Mouse (Mus musculus): ENCODE measurements at regions not wholly inside any gene's neighbourhood (a gene's known extent, or its start where the extent isn't known, plus 50 kb on each side); places are given as distances from the start of the nearest gene placed in this dataset.

DNA sequence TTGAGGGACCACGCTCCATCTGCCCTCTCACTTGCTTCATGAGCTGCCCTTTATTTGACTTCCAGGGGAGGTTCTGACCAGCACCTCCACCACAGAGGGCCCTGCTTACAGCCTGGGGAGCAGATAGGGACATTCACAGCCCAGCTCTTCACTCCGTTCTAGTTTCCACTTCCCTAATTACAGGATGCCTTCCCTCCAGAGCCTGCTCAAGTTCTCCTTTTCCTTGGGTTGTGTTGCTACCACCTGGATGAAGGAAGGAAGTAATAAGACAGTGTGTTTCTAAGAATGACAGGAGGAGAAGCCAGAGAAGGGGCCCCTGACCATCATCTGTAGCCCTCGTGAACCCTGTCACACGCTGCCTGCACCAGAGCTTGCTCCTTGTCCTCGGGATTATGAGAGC is 152.1 kb downstream of the Maf start:
- H3K4me3 ChIP-seq (ENCODE audit: low read length), result no peak overlapping the region
- 76% methylated on average over 5 of the region's 5 CpGs for WGBS
- no peak for ATAC-seq (ENCODE audit: low read depth)
- no peak overlapping the region for H3K27ac ChIP-seq (ENCODE audit: low read length)
- no peaks in the 10 kb centered on the region for H3K27me3 ChIP-seq (ENCODE audit: control insufficient read depth, insufficient read depth, low read depth, low read length)
- H3K4me1 ChIP-seq (replicated peaks; ENCODE audit: control insufficient read depth, insufficient read depth, low read length), result no peaks in the 10 kb centered on the region; the same call in 1 of the 2 replicates
- no peaks in the 10 kb centered on the region for H3K9me3 ChIP-seq (ENCODE audit: control insufficient read depth, low read length)
- no peak overlapping the region for H3K4me2 ChIP-seq (ENCODE audit: low read depth, low read length)
- no peak overlapping the region for H3K9ac ChIP-seq (ENCODE audit: low read length)
- no peaks in the 10 kb centered on the region for H3K36me3 ChIP-seq (ENCODE audit: control insufficient read depth, insufficient read depth, low read length)

DNA sequence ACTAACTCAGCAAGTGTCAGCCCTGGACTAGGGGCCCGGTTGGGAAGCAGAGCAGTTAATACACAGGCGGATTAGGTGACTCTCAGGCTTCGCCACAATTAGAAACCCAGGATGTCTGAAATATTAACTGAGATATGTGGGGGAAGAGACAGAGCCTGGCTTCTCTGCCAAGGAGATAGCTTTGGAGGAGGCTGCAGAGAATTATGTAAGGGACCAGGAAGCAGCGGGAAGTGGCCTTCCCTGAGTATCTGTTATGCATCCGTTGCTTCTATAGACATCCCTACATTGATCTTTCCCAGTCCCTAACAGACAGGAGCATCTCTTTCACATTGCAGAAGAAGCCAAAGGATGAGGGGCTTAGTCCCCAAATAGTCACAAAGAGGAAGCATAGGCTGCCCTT is 153.4 kb downstream of the Maf start:
- no peaks in the 10 kb centered on the region for H3K27me3 ChIP-seq (ENCODE audit: control insufficient read depth, insufficient read depth, low read depth, low read length)
- ATAC-seq (ENCODE audit: low read depth), result no peak
- WGBS, result 76% methylated on average over 5 of the region's 5 CpGs

DNA sequence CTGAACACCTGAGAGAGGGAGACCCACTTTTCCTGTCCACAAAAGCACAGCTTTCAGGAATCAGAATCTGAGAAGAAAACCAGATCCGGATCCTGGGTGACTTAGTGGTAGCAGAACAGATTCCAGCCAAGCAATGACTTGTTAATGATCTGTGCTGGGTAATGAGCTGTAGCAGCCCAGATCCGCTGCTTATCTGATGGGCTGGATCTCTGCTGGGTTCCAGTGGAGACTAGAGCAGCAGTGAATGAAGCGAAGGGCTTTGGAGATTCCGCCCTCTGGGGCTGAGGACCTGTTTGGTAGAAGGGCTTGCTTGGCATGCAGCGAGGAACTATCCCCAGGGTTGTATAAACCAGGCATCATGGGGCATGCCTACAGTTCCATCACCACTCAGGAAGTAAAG is 156.3 kb downstream of the Maf start:
- Histone ChIP-seq H3K4me1 (replicated peaks; ENCODE audit: control insufficient read depth, insufficient read depth, low read length) (no peaks in the 10 kb centered on the region; the same call in 1 of the 2 replicates), H3K27me3 (ENCODE audit: control insufficient read depth, insufficient read depth, low read depth, low read length) (no peaks in the 10 kb centered on the region), H3K4me3 (ENCODE audit: low read length) (no peak overlapping the region), H3K9ac (ENCODE audit: low read length) (no peak overlapping the region), H3K4me2 (ENCODE audit: low read depth, low read length) (no peak overlapping the region), H3K9me3 (ENCODE audit: control insufficient read depth, low read length) (no peaks in the 10 kb centered on the region), H3K27ac (ENCODE audit: low read length) (no peak overlapping the region), H3K36me3 (ENCODE audit: control insufficient read depth, insufficient read depth, low read length) (no peaks in the 10 kb centered on the region)
- ATAC-seq (ENCODE audit: low read depth), result peak; percentile 66
- WGBS, result 48% methylated on average over 5 of the region's 5 CpGs

More for the DNA sequence above, 153.4 kb downstream of the Maf start:
- no peaks in the 10 kb centered on the region for H3K36me3 ChIP-seq (ENCODE audit: control insufficient read depth, insufficient read depth, low read length)
- H3K4me1 ChIP-seq (replicated peaks; ENCODE audit: control insufficient read depth, insufficient read depth, low read length), result no peaks in the 10 kb centered on the region; the same call in 1 of the 2 replicates
- H3K4me2 ChIP-seq (ENCODE audit: low read depth, low read length), result no peak overlapping the region
- no peak overlapping the region for H3K27ac ChIP-seq (ENCODE audit: low read length)
- H3K9ac ChIP-seq (ENCODE audit: low read length), result no peak overlapping the region
- no peak overlapping the region for H3K4me3 ChIP-seq (ENCODE audit: low read length)
- H3K9me3 ChIP-seq (ENCODE audit: control insufficient read depth, low read length), result no peaks in the 10 kb centered on the region

DNA sequence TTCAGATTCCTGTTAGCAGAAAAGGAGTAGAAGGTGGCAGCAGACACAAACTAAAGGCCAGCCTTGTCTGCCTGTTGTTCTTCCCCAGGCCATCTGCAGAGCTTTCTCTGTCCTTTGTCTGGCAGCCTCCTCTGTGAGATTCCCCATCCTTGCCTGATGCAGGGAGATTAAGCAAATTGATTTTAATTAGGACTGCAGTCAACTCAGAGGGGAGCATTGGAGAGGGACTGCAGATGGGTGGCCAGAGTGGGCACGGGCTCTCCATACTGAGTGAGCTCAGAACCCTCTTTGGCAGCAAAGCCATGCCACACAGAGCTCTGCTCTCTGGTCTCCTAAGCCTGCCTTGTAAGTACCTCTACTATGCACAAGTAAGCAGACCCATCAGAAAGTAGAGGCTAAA is 158.5 kb downstream of the Maf start:
- Histone ChIP-seq H3K36me3 (ENCODE audit: control insufficient read depth, insufficient read depth, low read length) (no peaks in the 10 kb centered on the region), H3K9ac (ENCODE audit: low read length) (no peak overlapping the region), H3K27ac (ENCODE audit: low read length) (no peak overlapping the region), H3K4me3 (ENCODE audit: low read length) (no peak overlapping the region), H3K4me2 (ENCODE audit: low read depth, low read length) (no peak overlapping the region), H3K9me3 (ENCODE audit: control insufficient read depth, low read length) (no peaks in the 10 kb centered on the region), H3K4me1 (replicated peaks; ENCODE audit: control insufficient read depth, insufficient read depth, low read length) (no peaks in the 10 kb centered on the region; the same call in 1 of the 2 replicates), H3K27me3 (ENCODE audit: control insufficient read depth, insufficient read depth, low read depth, low read length) (no peaks in the 10 kb centered on the region)
- 81% methylated on average over 1 of the region's 1 CpGs for WGBS
- no peak for ATAC-seq (ENCODE audit: low read depth)

DNA sequence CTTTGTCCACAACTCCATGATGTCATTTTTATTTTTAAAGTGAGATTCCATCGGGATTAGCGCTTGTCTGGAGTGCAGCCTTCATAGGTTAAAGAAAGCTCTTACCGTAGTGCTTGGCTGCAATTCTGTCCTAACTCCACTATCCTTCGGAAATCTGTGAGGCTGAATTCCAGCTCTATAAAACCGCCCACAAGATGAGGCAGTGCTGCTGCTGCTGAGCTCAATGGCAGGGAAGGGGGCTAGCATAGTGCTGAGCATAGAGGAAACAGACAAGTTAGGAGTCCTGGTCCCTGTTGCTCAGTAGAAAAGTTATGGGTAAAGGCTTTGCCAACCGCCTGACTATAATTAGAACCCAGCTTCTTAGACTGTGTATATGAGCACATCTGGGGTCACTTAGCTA is 163.5 kb downstream of the Maf start:
- H3K9ac ChIP-seq (ENCODE audit: low read length), result no peak overlapping the region
- no peaks in the 10 kb centered on the region for H3K36me3 ChIP-seq (ENCODE audit: control insufficient read depth, insufficient read depth, low read length)
- no peak overlapping the region for H3K4me2 ChIP-seq (ENCODE audit: low read depth, low read length)
- no peaks in the 10 kb centered on the region for H3K9me3 ChIP-seq (ENCODE audit: control insufficient read depth, low read length)
- WGBS, result 66% methylated on average over 6 of the region's 6 CpGs
- H3K4me3 ChIP-seq (ENCODE audit: low read length), result no peak overlapping the region
- no peaks in the 10 kb centered on the region for H3K27me3 ChIP-seq (ENCODE audit: control insufficient read depth, insufficient read depth, low read depth, low read length)
- no peaks in the 10 kb centered on the region for H3K4me1 ChIP-seq (replicated peaks; ENCODE audit: control insufficient read depth, insufficient read depth, low read length)
- no peak overlapping the region for H3K27ac ChIP-seq (ENCODE audit: low read length)
- ATAC-seq (ENCODE audit: low read depth), result no peak

DNA sequence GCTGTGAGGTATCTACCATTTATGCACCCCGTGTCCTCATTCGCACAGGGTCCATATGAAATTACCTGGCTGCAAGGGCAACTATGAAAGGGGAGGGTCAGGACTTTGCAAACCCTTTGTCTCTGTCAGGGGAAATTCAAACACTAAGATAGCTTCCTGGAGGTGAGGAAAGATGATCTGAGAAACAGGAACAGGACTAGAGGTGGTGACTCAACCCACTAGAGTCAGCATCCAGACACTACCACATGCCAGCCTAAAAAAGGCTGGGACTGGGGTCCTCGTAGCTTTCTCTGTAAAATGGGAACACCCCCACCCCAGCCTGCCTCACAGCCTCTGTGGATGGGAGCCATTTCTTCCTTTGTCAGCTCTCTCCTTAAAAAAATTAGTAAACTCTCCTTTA is 164.7 kb downstream of the Maf start:
- Histone ChIP-seq H3K27ac (ENCODE audit: low read length) (no peak overlapping the region), H3K4me3 (ENCODE audit: low read length) (no peak overlapping the region), H3K9ac (ENCODE audit: low read length) (no peak overlapping the region), H3K36me3 (ENCODE audit: control insufficient read depth, insufficient read depth, low read length) (no peaks in the 10 kb centered on the region), H3K27me3 (ENCODE audit: control insufficient read depth, insufficient read depth, low read depth, low read length) (no peaks in the 10 kb centered on the region), H3K4me2 (ENCODE audit: low read depth, low read length) (no peak overlapping the region), H3K9me3 (ENCODE audit: control insufficient read depth, low read length) (no peaks in the 10 kb centered on the region), H3K4me1 (replicated peaks; ENCODE audit: control insufficient read depth, insufficient read depth, low read length) (no peaks in the 10 kb centered on the region)
- ATAC-seq (ENCODE audit: low read depth), result no peak
- WGBS, result 90% methylated on average over 3 of the region's 3 CpGs

DNA sequence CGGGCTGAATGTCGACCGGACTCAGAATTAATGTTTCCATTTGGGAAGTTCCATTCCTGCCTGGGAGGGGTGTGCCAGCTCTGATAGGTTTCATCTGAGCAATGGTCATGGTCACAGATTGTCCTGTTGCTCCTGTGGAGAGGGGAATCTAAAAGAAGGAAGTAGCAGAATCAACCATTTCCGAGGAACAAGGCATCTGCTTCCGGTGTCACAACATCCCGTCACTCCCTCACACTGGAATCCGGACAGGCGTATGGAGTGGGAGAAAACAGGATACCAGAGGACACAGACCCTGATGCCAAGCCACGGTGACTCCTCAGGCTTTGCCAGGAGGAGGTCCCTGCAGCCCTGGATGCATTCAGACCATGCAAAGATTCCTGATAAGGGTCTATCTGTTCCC is 168.0 kb downstream of the Maf start:
- H3K36me3 ChIP-seq (ENCODE audit: control insufficient read depth, insufficient read depth, low read length), result no peaks in the 10 kb centered on the region
- H3K27me3 ChIP-seq (ENCODE audit: control insufficient read depth, insufficient read depth, low read depth, low read length), result peaks cover 2% of the 10 kb centered on the region; the same call in 1 of the 2 replicates
- no peak overlapping the region for H3K27ac ChIP-seq (ENCODE audit: low read length)
- WGBS, result 67% methylated on average over 9 of the region's 9 CpGs
- ATAC-seq (ENCODE audit: low read depth), result peak; percentile 45; the same call in 1 of the 2 replicates
- no peak overlapping the region for H3K9ac ChIP-seq (ENCODE audit: low read length)
- no peak overlapping the region for H3K4me3 ChIP-seq (ENCODE audit: low read length)
- H3K4me1 ChIP-seq (replicated peaks; ENCODE audit: control insufficient read depth, insufficient read depth, low read length), result no peaks in the 10 kb centered on the region
- no peak overlapping the region for H3K4me2 ChIP-seq (ENCODE audit: low read depth, low read length)
- H3K9me3 ChIP-seq (ENCODE audit: control insufficient read depth, low read length), result no peaks in the 10 kb centered on the region

DNA sequence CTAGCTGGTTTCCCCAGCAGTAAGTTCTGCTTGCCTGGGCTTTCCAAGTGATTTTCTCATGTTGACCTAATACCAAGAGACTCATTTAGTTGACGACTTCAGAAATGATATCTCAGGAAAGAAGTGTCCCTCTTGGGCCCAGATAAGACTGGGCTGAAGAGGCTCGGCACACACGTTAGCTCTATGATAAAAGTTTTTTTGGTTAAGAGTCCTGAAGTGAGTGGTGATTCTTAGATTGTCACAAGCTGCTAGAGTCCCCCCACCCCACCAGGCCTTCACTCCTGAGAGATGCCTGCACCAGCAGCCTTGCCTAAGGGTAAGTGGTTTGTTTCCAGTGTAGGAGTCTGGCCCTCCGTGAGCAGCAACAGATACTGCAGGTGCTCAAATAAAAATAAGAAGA is 169.4 kb downstream of the Maf start:
- no peak overlapping the region for H3K4me2 ChIP-seq (ENCODE audit: low read depth, low read length)
- peaks cover 2% of the 10 kb centered on the region; the same call in 1 of the 2 replicates for H3K27me3 ChIP-seq (ENCODE audit: control insufficient read depth, insufficient read depth, low read depth, low read length)
- 51% methylated on average over 4 of the region's 4 CpGs for WGBS
- no peaks in the 10 kb centered on the region for H3K9me3 ChIP-seq (ENCODE audit: control insufficient read depth, low read length)
- no peaks in the 10 kb centered on the region for H3K4me1 ChIP-seq (replicated peaks; ENCODE audit: control insufficient read depth, insufficient read depth, low read length)
- H3K36me3 ChIP-seq (ENCODE audit: control insufficient read depth, insufficient read depth, low read length), result no peaks in the 10 kb centered on the region
- H3K4me3 ChIP-seq (ENCODE audit: low read length), result no peak overlapping the region
- no peak overlapping the region for H3K9ac ChIP-seq (ENCODE audit: low read length)
- no peak for ATAC-seq (ENCODE audit: low read depth)
- no peak overlapping the region for H3K27ac ChIP-seq (ENCODE audit: low read length)

DNA sequence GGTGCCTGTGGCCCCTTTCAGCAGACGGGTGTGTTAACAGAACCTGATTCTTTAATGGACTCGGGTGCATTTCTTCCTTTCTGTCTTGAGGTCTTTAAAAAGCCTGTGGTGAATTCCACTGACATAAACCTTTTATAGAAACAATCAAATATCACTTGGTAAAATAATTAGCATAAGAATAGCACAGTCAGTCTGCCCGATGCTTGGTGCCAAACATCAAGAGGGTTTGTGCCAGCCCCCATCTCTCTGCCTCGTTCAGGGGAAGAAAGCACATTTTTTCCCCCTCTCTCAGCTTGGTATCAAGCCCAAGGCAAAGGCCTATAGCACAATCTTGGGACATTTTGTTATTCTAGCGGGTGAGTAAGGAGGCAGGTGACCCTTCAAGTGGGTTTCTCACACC is 169.8 kb downstream of the Maf start:
- Histone ChIP-seq H3K4me1 (replicated peaks; ENCODE audit: control insufficient read depth, insufficient read depth, low read length) (no peaks in the 10 kb centered on the region), H3K4me3 (ENCODE audit: low read length) (no peak overlapping the region), H3K27me3 (ENCODE audit: control insufficient read depth, insufficient read depth, low read depth, low read length) (peaks cover 2% of the 10 kb centered on the region; the same call in 1 of the 2 replicates), H3K9me3 (ENCODE audit: control insufficient read depth, low read length) (no peaks in the 10 kb centered on the region), H3K36me3 (ENCODE audit: control insufficient read depth, insufficient read depth, low read length) (no peaks in the 10 kb centered on the region), H3K4me2 (ENCODE audit: low read depth, low read length) (no peak overlapping the region), H3K27ac (ENCODE audit: low read length) (no peak overlapping the region), H3K9ac (ENCODE audit: low read length) (no peak overlapping the region)
- 57% methylated on average over 5 of the region's 5 CpGs for WGBS
- no peak for ATAC-seq (ENCODE audit: low read depth)
